Mouse (Mus musculus) heart, postnatal 10 days (tissue): ENCODE data around the gene Fam198a. TPM values are rescaled to one million over a fixed set of nuclear protein-coding genes. Genes with fewer than 3 reads are reported as not detected.
"Not testable (repeated sequence)": the region's sequence is repeated elsewhere in the genome, so short reads cannot be mapped to it uniquely, and the experiment has no call there.

Source experiments
- DNase-seq, 2 experiments: peaks; one replicate each; pipeline ENCODE4 v3.0.0; 2021
- intact Hi-C: fragments of 180-260 bp; cut with DNase I; formaldehyde crosslinking; loops from one replicate; pipeline ENCODE4 v1.15.1; 2025
- total RNA-seq, 2 experiments: library from RNA; stranded (reverse); gene quantifications; 2 replicates each; pipeline ENCODE4 v1.2.3; 2021

The Fam198a gene
- total RNA-seq, 2 experiments from 2014 or later, result 2.2 to 2.6 TPM

DNA sequence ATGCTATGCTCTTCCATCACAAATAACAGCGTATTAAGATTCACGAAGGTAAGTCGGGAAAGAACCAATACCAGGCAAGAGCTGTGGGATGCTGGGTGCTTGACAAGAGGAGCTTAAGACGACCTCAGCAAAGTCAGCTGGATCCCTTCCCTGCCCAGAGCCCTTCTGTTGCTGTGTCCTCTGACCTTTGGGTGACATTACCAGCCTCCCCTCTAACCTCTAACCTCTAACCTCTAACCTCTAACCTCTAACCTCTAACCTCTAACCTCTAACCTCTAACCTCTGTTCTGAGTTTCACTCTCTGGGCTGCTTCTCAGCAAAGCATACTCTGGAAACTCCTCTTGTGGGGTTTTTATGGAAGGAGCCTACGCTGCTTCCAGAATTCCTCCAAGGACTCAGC is 67.3 kb downstream of the Fam198a start:
- intact Hi-C loops, result loop anchor here (1.0 to 5.0 kb wide), 4 partner anchors 167 to 294 kb away; no protein-coding TSS in a partner anchor
- DNase-seq, result no peak

DNA sequence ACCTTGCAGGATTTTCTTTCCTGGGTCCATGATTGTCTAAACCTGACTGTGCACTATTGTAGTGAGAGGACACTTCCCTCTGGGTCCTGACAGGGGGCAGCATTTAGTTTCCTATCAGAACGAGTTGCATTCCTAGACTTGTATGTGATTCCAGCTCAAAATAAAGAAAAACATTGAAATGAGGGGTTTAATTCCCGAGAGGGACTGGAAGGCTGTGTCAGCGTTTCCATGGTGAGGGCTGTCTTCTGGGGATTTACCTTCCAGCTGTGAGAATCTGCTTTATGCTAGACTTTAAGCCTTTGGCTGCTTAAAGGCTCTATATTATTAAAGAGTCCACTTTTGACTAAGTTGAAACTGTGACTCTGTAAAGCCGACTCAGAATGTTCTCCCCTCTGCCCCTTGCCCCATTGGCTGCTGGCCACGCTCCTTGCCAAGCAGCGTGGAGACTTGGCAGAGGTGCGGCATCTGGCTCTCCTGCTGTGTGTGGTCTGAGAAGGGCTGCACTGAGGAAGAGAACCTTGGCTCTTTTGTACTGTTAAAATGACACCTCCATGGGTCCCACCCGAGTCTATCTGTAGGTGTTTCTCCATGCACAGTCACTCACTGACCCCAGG is 68.1 kb downstream of the Fam198a start:
- peak; percentile 83 to 86 for DNase-seq
- intact Hi-C loops, result loop anchor here (1.0 to 5.0 kb wide), 4 partner anchors 166 to 293 kb away; no protein-coding TSS in a partner anchor

DNA sequence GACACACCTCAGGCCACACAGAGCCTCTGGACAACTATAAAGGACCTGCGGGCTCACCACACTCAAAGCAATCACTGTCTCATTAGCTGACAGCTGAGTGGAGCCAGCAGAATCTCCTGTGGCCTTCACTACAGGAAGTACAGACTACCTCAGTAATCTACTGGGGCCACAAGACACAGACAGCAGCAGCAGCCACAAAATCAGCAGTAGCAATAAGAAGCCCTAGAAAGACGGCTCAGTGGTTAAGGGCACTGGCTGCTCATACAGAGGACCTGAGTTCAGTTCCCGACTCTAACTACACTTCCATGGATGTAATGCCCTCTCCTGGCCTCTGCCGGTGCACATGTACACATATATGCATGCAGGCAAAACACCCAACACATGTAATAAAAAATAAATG is 69.5 kb downstream of the Fam198a start:
- no peak for DNase-seq
- intact Hi-C loops, result loop anchor here (2.0 kb wide), 1 partner anchor 64 kb away; no protein-coding TSS in a partner anchor

DNA sequence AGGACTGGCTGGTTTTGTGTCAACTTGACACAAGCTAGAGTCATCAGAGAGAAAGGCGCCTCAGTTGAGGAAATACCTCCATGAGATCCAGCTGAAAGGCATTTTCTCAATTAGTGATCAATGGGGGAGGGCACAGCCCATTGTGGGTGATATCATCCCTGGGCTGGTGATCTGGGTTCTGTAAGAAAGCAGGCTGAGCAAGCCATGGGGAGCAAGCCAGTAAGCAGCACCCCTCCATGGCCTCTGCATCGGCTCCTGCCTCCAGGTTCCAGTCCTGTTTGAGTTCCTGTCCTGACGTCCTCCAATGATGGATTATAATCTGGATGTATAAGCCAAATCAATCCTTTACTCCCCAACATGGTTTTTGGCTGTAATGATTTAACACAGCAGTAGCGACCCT is 70.4 kb downstream of the Fam198a start:
- not testable (repeated sequence) for DNase-seq
- intact Hi-C loops, result loop anchor here (2.0 kb wide), 1 partner anchor 64 kb away; no protein-coding TSS in a partner anchor

GRCm38 (mm10) chr9:122021581-122021980 is 70.8 kb downstream of the Fam198a start:
- no peak for DNase-seq
- intact Hi-C loops, result loop anchor here (2.0 kb wide), 1 partner anchor 63 kb away; no protein-coding TSS in a partner anchor

GRCm38 (mm10) chr9:122022776-122023175 is 72.0 kb downstream of the Fam198a start:
- intact Hi-C loops, result loop anchor here (1.0 kb wide), 1 partner anchor 97 kb away; no protein-coding TSS in a partner anchor

GRCm38 (mm10) chr9:122023873-122024272 is 73.1 kb downstream of the Fam198a start:
- intact Hi-C loops, result no loop called here
- peak; percentile 68 to 70 for DNase-seq

More at GRCm38 (mm10) chr9:122022776-122023175, 72.0 kb downstream of the Fam198a start:
- DNase-seq, result peak; percentile 83 to 87

DNA sequence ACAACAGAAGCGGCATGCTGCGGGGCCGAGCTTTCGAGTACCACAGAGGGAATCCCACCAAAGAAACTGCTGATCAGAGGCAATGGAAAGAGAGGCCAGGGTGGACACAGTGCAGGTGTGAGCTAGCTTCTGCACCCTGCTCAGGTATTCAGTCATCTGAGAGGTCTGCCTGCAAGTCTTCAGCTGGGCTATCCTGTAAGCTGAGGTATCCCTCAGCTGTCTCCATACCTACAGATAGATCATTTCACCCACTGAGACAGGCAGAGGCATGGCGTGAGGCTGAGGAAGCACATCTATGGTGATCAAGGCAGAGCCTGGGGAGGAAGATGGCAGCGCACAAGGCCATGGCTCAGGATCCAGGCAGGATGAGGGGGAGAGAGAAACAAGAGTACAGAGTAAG is 73.6 kb downstream of the Fam198a start:
- DNase-seq, result no peak
- intact Hi-C loops, result no loop called here

- DNase-seq, result no peak
- intact Hi-C loops, result no loop called here
These were observed 75.2 kb downstream of the Fam198a start for GRCm38 (mm10) chr9:122025855-122026590.

GRCm38 (mm10) chr9:122027081-122027913 is 76.5 kb downstream of the Fam198a start:
- intact Hi-C loops, result no loop called here
- DNase-seq, result peak; percentile 83 to 85

- intact Hi-C loops, result loop anchor here (1.0 to 2.0 kb wide), 2 partner anchors 37 to 57 kb away; no protein-coding TSS in a partner anchor
- peak; percentile 86 to 90 for DNase-seq
These were observed 77.3 kb downstream of the Fam198a start for GRCm38 (mm10) chr9:122027914-122028745.

GRCm38 (mm10) chr9:122029765-122030164 is 79.0 kb downstream of the Fam198a start:
- DNase-seq, result no peak
- intact Hi-C loops, result loop anchor here (2.0 kb wide), 1 partner anchor 35 kb away; no protein-coding TSS in a partner anchor

Other genes with a start within 250 kb of the Fam198a start
- 1 to 10 TPM; 3.3 to 5.7 TPM for gene Sec22c, start 245.5 kb upstream of the Fam198a start, total RNA-seq
- gene Ss18l2, start 240.7 kb upstream of the Fam198a start, total RNA-seq, result 100 to 1,000 TPM; 133 to 136 TPM
- 10 to 100 TPM; 46.9 to 47.7 TPM for gene Nktr, start 231.8 kb upstream of the Fam198a start, total RNA-seq
- gene Zfp651, start 191.7 kb upstream of the Fam198a start, total RNA-seq, result 10 to 100 TPM; 89.0 to 98.3 TPM
- 10 to 100 TPM; 10.4 to 10.7 TPM for gene Klhl40, start 173.4 kb upstream of the Fam198a start, total RNA-seq
- gene Hhatl, start 158.5 kb upstream of the Fam198a start, total RNA-seq, result 100 to 1,000 TPM; 111 to 112 TPM
- not detected for gene Ccdc13, start 111.5 kb upstream of the Fam198a start, total RNA-seq
- gene Higd1a, start 92.6 kb upstream of the Fam198a start, total RNA-seq, result 100 to 1,000 TPM; 181 to 183 TPM
- gene Ackr2, start 52.6 kb upstream of the Fam198a start, total RNA-seq, result 1 to 10 TPM; 3.2 to 3.9 TPM
- gene Cyp8b1, start 34.7 kb upstream of the Fam198a start, total RNA-seq, result not detected
- 1 to 10 TPM; 7.1 to 7.6 TPM for gene Pomgnt2, start 46.1 kb downstream of the Fam198a start, total RNA-seq
- gene Snrk, start 166.3 kb downstream of the Fam198a start, total RNA-seq, result 100 to 1,000 TPM; 133 to 167 TPM